Mouse (Mus musculus) testis, postnatal 14 days (tissue): ENCODE measurements around the gene Slc6a9.

Experiments used
- DNase-seq: peaks from one replicate; pipeline ENCODE4 v3.0.0; 2021; ENCODE audit warnings: low spot score

Gene Slc6a9

DNA sequence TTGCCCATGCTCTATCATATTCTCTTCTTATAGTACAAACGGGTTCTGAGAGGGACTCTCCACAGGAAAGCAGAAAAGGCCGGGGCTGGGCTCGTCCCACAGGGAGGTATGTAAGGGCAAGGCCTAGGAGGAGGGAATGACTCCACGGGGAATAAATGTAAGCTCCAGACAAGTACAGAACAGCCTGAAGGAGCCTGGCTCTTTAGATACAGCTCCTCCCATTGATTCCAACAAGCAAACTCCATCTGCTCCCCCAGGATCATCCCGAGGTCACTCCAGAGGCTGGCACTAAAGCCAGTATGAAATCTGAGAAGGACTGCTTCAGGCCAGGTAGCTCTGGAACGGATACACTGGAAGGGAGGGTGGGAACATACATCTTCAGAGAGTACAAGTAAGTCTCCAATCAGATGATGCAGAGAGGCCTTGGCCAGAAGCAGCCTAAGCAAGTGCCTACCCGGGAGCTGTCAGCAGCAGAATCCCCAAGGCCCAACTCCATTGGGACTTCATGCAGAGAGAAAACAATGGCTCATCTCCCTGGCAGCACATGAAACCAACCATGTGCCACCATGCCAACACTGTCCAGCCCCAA lies 78.5 kb downstream of the Slc6a9 start:
- no peak for DNase-seq

DNA sequence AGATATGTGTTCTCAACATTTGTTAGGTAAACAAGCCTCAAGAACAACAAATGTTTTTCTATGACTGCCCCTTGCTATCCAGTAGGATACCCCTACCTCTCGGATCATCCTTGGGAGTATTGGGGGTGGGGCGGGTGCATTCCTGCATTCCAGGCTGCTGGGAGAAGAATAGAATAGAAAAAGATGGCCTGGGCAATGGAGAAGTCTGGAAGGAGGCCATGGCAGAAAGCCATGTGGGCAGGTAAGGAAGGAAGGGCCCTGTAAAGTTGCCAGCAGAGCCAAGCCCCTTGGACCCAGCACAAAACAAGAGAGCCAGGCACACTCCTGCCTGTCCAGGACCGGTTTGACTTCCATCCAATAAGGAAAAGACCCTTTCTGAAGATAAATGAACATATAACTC lies 79.1 kb downstream of the Slc6a9 start:
- no peak for DNase-seq

DNA sequence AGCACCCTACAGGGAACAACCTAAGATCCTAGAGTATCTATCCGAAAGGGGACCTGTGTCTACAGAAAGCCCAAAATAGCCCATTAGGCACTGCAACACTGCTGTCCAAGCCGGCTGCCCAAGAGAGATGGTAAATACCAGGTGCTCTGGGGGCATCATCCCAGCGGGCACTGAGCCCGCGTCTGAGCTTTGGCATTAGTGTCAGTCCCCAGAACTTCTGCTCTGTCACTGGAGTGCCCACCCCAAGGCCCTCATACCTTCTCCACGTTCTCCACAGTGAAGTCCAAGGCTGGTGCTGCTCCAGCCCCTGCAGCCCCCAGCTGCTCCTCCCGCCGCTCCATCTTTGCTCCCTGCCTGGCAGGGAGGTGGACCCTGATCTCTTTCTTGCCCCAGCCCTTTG lies 79.7 kb downstream of the Slc6a9 start:
- DNase-seq: no peak

DNA sequence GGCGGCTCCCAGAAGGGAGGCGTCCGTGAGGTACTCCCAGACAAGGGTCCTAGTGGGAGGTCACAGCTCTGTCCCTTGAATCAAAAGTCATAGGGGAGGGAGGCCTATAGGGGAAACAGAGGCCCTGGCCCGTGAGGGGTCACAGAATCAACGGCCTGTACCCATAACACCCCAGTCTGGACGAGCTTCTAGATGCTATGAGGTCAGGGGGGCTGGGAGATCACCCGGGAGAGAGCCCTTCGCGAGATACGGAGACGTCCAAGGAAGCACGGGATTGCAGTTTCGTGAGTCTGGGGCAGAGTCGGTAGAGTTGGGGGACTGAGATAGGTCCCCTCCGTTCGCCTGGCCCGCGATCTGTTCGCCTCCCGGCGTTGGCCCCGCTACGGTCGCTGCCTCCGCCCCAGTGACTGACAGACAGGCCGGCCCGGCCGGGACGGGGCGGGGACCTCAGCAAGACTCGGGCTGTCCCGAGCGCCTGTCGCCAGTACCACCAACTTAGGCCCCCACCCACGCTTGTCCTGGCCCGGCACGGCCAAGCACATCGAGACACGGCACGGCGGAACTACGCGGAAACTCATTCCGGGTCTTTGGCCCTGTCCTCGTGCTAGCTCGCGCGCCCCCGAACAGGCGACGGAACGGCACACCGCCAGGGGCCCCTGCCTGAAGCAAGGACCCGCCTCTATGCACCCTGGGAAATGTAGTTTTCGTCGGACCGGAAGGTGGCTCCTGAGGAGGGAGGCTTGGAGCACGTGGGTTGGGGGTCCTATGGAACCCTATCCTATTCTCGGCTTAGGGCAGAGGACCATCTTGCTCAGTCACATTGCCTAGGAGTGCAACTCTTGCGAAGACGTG lies 80.5 kb downstream of the Slc6a9 start, which contains the start of gene Ipo13:
Gene Ipo13, minus strand, starts transcription at position 409 of the 852 bp plus-strand sequence.
- peak; percentile 94 for DNase-seq

DNA sequence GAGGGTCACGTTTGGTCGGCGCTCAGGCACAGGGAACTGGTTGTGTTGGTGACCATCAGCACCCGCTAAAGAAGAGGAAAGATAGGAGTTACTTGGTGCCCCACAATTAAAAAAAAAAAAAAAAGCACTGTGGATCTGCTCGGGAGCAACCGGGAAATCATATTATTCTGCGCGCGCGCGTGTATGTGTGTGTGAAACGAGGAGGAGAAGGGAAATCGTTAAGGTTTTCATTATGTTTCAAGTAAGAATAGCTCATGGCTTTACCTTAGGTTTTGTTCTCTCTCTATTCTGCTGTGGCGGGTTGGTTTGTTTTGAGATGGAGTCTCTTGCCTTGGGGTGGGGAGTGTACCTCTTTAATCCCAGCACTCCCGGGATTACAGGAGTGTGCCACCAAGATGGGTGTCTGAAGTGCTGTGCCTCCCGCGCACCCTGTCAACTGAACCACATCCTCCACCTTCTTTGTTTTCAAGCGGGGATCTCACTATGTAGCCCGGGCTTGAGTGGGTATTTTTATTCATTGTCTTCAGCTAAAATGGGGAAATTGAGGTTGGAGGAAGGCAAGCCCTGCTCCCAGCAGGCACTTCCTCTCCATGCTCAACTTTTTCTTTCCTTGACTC lies 81.3 kb downstream of the Slc6a9 start:
- DNase-seq: no peak

DNA sequence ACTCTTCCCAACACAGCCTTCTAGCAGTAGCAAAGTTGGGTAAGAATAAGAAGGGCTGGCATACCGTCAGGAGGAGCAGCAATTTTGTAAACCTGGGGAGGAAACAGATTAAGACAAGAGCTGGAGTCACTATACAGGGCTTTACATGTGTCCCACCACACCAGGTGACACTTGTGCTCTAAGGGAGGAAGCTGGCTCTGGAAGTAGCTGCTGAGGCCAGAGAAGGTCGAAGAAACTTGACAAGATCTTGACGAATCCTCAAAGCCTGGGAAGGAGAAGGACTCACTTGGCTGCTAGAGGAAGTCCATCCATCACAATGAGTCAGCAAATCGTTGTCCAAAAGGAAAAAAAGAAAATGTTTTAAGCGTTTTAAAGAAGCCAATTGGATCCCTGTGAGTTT lies 82.1 kb downstream of the Slc6a9 start:
- DNase-seq: no peak

DNA sequence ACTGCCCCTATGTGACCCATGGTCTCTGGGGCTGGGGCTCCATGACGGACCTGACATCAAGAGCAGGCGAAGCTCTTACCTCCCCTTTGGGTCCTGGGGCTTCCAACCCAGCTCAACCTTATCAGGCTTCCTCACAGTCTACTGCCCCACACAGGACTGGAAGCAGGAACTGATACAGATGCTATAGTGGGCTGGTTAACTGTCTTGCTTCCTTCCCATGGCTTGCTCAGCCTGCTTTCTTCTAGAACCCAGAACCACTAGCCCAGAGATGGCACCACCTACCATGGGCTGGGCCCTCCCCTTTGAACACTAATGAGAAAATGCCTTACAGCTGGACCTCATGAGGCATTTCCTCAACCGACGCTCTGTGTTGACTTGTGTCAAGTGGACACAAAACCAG lies 83.1 kb downstream of the Slc6a9 start:
- DNase-seq: no peak

DNA sequence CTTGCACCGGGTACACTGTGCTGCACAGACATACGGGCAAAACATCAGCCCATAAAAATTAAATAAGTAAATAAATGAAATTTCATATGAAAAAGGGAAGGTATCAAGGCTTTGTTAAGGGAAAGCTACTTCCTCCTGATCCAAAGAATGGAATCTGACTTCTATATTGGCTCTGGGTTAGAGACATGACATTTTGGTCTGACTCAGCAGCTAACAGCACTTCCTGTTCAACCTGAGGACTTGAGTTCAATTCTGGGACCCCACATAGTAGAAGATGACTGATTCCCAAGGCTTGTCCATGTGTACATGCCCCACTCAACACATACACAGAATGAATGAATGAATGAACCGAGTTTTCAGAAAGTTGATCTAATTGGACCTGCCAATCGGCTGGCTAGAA lies 83.5 kb downstream of the Slc6a9 start:
- no peak for DNase-seq

DNA sequence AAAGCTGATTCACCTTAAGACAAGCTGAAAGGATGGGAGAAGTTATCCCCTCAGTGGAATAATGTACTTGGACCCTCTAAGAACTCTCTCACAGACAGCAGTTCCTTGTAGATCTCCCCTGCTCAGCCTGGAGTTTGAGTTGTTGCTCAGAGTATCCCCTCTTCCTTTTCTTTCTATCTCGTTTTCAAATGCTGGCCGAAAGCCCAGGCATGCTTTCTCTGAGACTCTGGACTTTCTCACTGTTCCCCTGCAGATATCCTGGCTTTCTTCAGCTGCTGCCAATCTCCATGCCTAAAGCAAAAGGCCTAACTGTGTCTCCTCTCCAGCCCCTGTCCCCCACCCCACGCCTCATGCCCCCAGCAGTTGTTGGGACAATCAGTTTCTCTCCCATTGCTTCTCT lies 84.0 kb downstream of the Slc6a9 start:
- no peak for DNase-seq

DNA sequence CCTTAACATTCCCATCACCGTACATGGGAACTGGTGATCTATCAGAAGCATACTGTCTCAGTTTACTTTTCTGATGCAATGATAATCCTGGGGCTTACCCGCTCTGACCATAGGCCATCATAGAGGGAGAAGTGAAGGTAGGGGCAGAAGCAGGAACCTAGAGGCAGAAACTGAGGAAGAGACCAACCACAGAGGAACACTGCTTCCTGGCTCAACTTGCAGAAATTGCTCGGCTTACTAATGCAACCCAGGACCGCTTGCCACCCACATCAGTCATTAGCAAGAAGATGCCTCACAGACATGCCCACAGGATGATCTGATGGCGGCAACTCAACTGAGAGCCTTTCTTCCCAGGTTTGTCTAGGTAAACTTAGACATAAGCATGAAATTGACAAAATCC lies 84.5 kb downstream of the Slc6a9 start:
- no peak for DNase-seq

DNA sequence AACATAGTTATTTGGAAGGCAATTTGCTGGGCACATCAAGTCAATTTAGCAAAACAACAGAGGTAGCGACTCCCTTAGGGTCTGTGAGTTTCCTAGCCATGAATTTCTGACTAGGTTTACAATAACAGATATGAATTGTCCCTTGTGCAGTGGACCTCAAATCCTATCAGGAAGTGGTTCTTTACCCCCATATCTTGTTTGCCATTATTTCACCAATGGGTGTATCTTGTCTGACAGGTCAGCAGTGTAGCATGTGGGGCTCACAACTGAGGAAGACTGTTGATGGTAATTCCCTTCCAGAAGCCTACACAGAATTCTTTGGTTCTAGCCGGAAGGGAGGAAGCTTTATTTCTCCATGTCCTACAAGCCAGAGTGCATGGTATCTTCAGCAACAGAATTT lies 87.1 kb downstream of the Slc6a9 start:
- no peak for DNase-seq

DNA sequence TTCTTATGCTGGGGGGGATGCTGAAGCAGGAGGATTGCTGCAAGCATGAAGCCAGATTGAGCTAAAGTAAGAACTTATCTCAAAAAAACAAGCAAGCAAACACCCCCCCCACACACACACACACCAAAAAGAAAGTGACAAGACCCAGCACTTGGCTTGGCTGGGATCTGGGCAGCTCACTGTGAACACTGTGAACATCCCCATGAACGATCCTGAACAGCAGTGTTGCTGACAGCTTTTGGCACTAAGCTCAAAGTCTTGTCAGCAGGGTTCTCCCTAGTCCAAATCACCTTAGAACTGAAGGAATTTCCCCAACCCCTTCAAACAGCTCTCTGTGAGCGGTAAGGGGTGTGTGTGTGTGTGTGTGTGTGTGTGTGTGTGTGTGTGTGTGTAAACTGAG lies 89.1 kb downstream of the Slc6a9 start:
- no peak for DNase-seq
